Mouse (Mus musculus): ENCODE data around the gene Ifi35. TPM values are rescaled to one million over a fixed set of nuclear protein-coding genes. Genes with fewer than 3 reads are reported as not detected.

The Ifi35 gene
- 4.4 and 4.6 TPM in 2 replicates for polyA plus RNA-seq (2012; rRNA removed)

DNA sequence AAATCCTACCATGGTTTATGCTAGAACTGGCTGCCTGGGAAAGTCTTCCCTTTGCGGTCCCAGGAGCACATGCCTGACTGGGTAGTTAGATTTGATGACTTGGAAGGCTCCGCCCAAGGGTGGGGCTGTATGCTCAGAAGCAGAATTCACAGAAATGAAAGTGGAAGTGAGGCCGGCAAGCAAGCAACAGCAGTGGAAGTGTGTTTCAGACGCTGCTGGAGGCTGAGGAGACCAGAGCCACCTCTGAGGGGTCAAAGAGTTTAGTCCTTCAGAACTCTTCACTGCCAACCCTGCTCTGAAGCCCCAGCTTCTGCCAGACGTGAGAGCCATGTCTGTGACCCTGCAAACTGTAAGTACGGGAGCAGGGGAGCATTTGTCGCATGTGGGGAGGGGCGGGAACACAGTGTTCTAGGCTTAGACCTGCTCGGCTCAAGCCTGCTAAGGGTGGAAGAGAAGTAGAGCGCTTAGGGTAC is at the start of gene Ifi35:
TSS of gene Ifi35 (plus strand) at position 134 of the 473 bp plus-strand sequence.

DNA sequence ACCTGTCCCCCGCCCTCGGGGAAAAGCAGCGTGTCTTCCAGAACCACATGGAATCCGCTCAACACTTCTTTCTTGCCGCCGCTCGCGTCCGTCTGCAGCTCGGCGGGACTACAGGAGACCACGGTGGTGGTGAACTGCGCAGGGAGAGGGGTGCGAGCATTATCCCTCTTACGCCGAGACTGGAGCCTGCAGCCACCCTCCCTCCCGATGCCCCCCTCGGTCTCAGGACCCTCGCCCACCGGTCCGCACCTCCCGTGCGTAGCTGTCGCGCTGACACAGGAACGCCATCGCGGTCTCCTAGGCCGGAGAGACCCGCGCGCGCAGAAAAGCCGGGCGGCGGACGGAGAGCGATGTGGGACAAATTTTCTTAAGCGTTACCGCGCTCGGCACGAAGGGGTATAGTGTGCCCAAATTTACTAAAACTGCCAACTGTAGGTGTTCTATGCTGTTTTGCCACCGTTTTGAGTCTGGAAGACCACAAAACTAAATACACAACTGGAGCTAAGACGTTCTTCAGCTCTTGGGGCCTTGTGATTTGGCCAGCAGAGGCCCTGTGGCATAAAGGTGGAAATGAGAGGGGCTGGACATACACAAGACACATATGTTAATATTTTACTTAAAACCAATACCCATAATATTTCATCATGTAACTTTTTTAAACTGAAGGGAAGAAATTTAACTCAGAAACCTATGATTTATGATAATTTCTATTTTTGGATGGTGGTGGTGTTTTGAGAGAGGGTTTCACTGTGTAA is 30.9 kb upstream of the Ifi35 start, which contains the start of gene Aarsd1:
TSS of gene Aarsd1 (minus strand) at position 515 of the 755 bp plus-strand sequence.

DNA sequence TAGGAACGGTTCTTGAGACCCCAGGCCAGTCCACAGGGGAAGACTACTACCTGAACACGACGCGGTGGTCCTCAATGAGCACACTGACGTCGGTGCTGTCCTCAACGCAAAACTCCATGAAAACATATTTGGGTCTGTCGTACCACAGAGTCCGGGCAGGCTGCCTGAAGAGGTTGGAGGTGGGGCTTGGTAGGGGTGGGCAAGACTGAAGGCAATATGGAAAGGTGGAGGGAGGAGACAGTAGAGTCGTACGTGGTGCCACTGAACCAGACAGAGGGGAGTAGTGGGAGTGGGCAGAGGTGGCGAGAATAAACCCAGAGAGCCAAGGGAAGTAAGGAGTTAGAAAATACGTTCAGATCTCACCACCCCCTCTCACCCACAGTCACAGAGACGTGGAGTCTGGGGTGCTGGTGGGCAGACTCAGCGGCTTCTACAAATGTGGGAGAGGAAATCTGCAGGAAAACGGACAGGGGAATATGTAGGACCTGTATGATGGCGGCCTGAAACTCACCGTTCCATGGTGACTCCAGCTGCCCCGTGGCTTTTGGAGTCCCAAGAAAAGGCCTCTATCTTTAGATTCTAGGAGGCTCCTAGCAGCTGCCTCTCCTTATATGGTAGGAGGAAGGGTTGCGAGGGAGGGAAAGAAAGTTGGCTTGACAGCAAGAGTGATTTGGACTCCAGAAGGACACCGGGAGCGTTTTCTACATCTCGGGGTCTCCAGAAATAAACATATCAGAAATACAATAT is 23.9 kb upstream of the Ifi35 start, which contains the start of gene Gm27029:
TSS of gene Gm27029 (minus strand) at position 692 of the 747 bp plus-strand sequence.

DNA sequence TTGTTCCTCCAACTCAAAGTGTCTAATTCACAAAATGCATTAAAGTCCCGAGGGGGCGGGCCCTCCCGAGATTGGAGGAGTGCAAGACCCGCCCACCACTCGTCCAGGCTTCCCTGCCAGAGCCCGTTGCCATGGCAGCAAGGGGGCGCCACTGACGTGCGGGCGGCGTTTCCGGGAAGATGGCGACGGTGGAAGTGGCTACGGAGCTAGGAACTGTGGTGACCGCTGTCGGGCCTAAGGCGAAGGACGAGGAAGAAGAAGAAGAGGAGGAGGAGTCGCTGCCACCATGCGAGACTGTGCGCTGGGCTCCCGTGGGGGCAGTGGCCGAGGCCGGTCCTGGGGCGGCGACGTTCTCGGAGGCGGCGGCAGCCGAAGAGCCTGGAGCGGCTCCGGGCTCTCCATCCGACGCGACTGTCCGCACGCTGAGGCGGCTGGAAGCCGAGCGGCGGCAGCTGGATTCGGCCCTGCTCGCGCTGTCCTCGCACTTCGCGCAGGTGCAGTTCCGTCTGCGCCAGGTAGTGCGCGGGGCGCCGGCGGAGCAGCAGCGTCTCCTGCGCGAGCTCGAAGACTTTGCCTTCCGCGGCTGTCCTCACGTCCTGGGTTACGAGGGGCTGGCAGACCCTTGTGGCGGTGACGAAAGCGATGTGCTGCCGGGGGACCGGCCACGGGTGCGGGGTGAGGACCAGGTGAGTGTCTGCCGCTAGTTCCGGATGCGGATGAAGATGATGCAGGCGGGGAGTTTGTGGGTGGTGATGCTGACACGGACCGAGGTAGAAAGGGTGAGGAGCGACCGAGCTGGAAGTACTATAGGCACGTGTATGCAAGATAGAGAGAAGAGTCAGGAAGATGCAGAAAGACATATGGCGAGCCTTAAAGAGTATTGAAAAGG is 23.0 kb upstream of the Ifi35 start, which contains the start of the genes Rundc1 and Ptges3l:
TSS of gene Rundc1 (plus strand) at position 161 of the 889 bp plus-strand sequence.
TSS of gene Ptges3l (minus strand) at position 409 of the 889 bp plus-strand sequence.

DNA sequence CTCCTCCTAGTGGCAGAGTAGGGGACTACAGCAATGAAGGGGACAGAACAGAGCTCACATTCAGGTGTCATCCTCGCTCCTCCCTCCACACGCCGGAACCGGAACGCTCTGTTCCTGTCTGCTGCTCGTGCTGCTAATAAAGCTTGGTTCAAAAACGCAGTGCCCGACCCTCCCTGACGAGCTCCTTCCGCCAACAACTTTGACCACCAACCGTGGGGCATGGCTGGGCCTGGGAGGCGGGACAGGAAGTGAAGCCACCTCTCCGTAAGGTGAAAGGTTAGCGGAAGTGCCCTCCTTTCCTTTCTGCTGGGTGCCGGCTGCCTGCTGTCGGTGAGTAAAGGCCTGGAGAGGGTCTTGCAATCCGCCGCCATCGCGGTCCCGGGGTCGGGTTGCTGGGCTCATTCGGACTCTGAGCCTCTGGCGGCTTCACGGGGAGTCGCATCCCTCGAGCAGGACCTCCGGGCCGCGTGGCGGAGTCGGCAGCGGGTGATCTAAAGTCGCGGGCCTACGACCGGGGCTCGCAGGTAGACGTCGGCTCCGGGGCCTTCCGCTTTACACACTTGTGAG is 6.0 kb upstream of the Ifi35 start, which contains the start of gene Rpl27:
TSS of gene Rpl27 (plus strand) at position 172 of the 567 bp plus-strand sequence.

DNA sequence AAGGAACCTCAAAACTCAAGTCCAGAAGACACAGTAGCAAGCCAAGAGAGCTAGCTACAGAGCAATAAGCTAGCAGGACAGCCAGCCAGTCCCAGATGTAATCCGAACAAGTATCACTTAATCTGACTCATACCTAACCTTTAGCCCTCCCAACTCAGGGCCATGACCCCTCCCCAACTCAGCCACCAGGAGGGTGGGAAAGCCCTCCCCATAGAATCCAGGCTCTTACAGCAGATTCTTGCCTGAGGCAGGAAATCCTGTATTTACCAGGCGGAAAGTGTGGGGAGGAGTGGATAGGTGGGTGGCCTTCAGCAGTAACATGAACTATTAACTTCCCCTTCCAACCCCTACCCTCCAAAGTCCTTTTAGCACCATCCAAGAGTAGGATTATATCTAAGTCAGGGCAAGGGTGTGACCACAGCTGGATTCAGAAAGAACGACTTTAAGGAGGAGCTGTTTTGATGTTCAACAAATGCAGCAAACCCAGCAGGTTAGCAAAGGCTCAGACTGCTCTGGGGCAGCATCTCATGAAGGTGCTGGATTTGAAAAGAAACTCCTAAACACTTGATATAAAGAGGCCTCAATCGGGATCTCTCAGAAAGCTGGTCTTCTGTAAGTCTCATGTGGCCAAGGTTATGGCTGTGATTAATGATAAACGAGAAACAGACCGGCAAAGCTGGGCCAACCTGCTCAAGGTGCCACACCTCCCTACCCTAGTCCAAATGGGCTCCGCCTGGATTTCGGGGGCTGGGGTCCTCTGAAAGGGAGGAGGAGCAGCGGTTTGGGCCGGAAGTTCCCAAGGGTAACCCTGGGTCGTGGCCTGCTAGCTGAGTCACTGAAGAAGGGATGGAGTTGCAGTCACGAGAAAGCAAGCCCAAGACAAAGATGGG is 16.2 kb downstream of the Ifi35 start, which contains the start of gene Rnd2:
TSS of gene Rnd2 (plus strand) at position 789 of the 890 bp plus-strand sequence.

DNA sequence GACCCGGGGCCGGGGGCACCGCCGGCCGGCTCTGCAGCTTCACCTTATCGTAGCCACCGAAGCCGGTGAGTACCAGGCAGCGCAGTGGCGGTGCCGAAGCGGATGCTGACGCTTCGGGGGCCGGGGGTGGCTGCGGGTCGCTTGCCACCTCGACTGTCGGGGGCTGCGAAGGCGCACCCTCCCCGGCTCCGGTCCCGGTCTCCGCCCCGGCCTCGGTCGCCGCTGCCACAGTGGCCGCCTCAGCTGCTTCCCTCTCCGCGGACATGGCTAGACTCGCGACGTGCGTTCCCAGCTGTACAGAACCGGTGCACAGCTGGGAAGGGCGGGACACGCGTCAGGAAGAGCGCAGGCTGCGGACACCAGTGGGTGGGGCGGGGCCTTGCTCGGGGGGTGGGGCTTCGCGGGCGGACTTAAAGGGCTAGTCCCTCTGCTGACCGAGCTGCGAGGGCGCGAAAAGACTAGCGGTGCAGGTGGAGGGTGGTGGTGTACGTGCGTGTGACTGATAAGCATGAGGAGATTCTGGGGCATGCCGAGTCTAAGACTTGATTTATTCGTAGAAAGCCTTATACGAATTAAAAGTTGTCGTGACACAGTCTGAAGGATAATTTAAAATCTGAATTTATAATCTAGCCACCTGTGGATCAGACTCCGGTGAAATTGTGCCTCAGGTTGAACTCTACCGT is 17.8 kb downstream of the Ifi35 start, which contains the start of gene Vat1:
TSS of gene Vat1 (minus strand) at position 362 of the 683 bp plus-strand sequence.

Other genes with a start within 250 kb of the Ifi35 start
- gene Ezh1, start 221.9 kb upstream of the Ifi35 start, polyA plus RNA-seq (2012; rRNA removed): 11.1 and 20.0 TPM in 2 replicates
- 41.2 and 53.6 TPM in 2 replicates for gene Ramp2, start 202.4 kb upstream of the Ifi35 start, polyA plus RNA-seq (2012; rRNA removed)
- 46.6 and 64.9 TPM in 2 replicates for gene Vps25, start 194.7 kb upstream of the Ifi35 start, polyA plus RNA-seq (2012; rRNA removed)
- gene Wnk4, start 187.8 kb upstream of the Ifi35 start, polyA plus RNA-seq (2012; rRNA removed): 7.6 and 8.6 TPM in 2 replicates
- 1.1 and 1.8 TPM in 2 replicates for gene Cntd1, start 169.4 kb upstream of the Ifi35 start, polyA plus RNA-seq (2012; rRNA removed)
- gene Coa3, start 169.3 kb upstream of the Ifi35 start, polyA plus RNA-seq (2012; rRNA removed): 93.9 and 163 TPM in 2 replicates
- 115 and 433 TPM in 2 replicates for gene Becn1, start 146.1 kb upstream of the Ifi35 start, polyA plus RNA-seq (2012; rRNA removed)
- gene Psme3, start 132.2 kb upstream of the Ifi35 start, polyA plus RNA-seq (2012; rRNA removed): 101 and 138 TPM in 2 replicates
- gene Aoc2, start 123.3 kb upstream of the Ifi35 start, polyA plus RNA-seq (2012; rRNA removed): 8.2 and 8.5 TPM in 2 replicates
- gene Aoc3, start 117.8 kb upstream of the Ifi35 start, polyA plus RNA-seq (2012; rRNA removed): 0.22 and 0.24 TPM in 2 replicates
- not detected in 2 replicates for gene G6pc, start 80.8 kb upstream of the Ifi35 start, polyA plus RNA-seq (2012; rRNA removed)
- gene Aarsd1, start 30.8 kb upstream of the Ifi35 start, polyA plus RNA-seq (2012; rRNA removed): 59.2 and 85.3 TPM in 2 replicates
- gene Gm27029, start 23.6 kb upstream of the Ifi35 start, polyA plus RNA-seq (2012; rRNA removed): 3.7 and 5.7 TPM in 2 replicates
- 18.1 and 22.8 TPM in 2 replicates for gene Rundc1, start 23.3 kb upstream of the Ifi35 start, polyA plus RNA-seq (2012; rRNA removed)
- gene Ptges3l, start 23.1 kb upstream of the Ifi35 start, polyA plus RNA-seq (2012; rRNA removed): 6.3 and 9.9 TPM in 2 replicates
- gene Rpl27, start 6.1 kb upstream of the Ifi35 start, polyA plus RNA-seq (2012; rRNA removed): 657 and 1,364 TPM in 2 replicates
- 95.7 and 130 TPM in 2 replicates for gene Rnd2, start 16.6 kb downstream of the Ifi35 start, polyA plus RNA-seq (2012; rRNA removed)
- gene Vat1, start 17.8 kb downstream of the Ifi35 start, polyA plus RNA-seq (2012; rRNA removed): 63.1 and 63.6 TPM in 2 replicates
- 17.4 and 18.9 TPM in 2 replicates for gene Brca1, start 103.5 kb downstream of the Ifi35 start, polyA plus RNA-seq (2012; rRNA removed)
- 82.2 and 99.2 TPM in 2 replicates for gene Nbr1, start 103.7 kb downstream of the Ifi35 start, polyA plus RNA-seq (2012; rRNA removed)
- gene Tmem106a, start 133.8 kb downstream of the Ifi35 start, polyA plus RNA-seq (2012; rRNA removed): 2.8 and 3.0 TPM in 2 replicates
- not detected in 2 replicates for gene Gm11634, start 150.8 kb downstream of the Ifi35 start, polyA plus RNA-seq (2012; rRNA removed)
- gene Rdm1, start 178.8 kb downstream of the Ifi35 start, polyA plus RNA-seq (2012; rRNA removed): 27.1 and 46.1 TPM in 2 replicates
- gene Arl4d, start 217.1 kb downstream of the Ifi35 start, polyA plus RNA-seq (2012; rRNA removed): 12.3 and 12.8 TPM in 2 replicates

Measured in central nervous system, embryonic 11.5 days (tissue).